Mouse (Mus musculus) hematopoietic stem cell, adult 5-6 weeks (primary cell): ENCODE measurements at regions not wholly inside any gene's neighbourhood (a gene's known extent, or its start where the extent isn't known, plus 50 kb on each side); places are given as distances from the start of the nearest gene placed in this dataset.

Experiments
- ATAC-seq, 2 experiments: fragments of 125-278 bp in 1 of 2; replicated peaks in 1 of 2; 2 replicates each; pipeline ENCODE4 v1.8.0; 2016 to 2017; ENCODE audit warnings: inconsistent platforms in 2 of 2, mild to moderate bottlenecking in 2 of 2, moderate number of reproducible peaks in 2 of 2, low read depth in 1 of 2, moderate TSS enrichment in 1 of 2; ENCODE audit not compliant: low FRiP score in 2 of 2, poor library complexity in 2 of 2, severe bottlenecking in 2 of 2, insufficient read depth in 1 of 2, low TSS enrichment in 1 of 2

- ATAC-seq, result no peak
Measured at GRCm38 (mm10) chr11:27280791-27281190, 687.0 kb upstream of the Vrk2 start.

GRCm38 (mm10) chr11:27264253-27264652 is 670.5 kb upstream of the Vrk2 start:
- ATAC-seq, result peak in 1 of 2 experiments; percentile 7; a peak in 1 of 4 replicates

GRCm38 (mm10) chr11:27258521-27258920 is 664.7 kb upstream of the Vrk2 start:
- ATAC-seq, result no peak

GRCm38 (mm10) chr11:27235884-27236283 is 642.1 kb upstream of the Vrk2 start:
- ATAC-seq, result no peak

- ATAC-seq, result no peak
Measured at GRCm38 (mm10) chr11:27226454-27226853, 632.7 kb upstream of the Vrk2 start.

- no peak for ATAC-seq
Measured at GRCm38 (mm10) chr11:27222436-27222835, 628.6 kb upstream of the Vrk2 start.

GRCm38 (mm10) chr11:27221956-27222355 is 628.2 kb upstream of the Vrk2 start:
- no peak for ATAC-seq

- ATAC-seq, result peak in 1 of 2 experiments; percentile 62; a peak in 3 of 4 replicates
Measured at GRCm38 (mm10) chr11:27219715-27220699, 626.2 kb upstream of the Vrk2 start.

GRCm38 (mm10) chr11:27215752-27216151 is 622.0 kb upstream of the Vrk2 start:
- ATAC-seq, result no peak

GRCm38 (mm10) chr11:27203330-27204214 is 609.8 kb upstream of the Vrk2 start:
- no peak for ATAC-seq

GRCm38 (mm10) chr11:27184035-27184434 is 590.2 kb upstream of the Vrk2 start:
- ATAC-seq, result no peak

GRCm38 (mm10) chr11:27183422-27183821 is 589.6 kb upstream of the Vrk2 start:
- no peak for ATAC-seq

GRCm38 (mm10) chr11:27160411-27160810 is 566.6 kb upstream of the Vrk2 start:
- no peak for ATAC-seq
